In genomic region chr7:132994628-132995191, GRCm38 (mm10) we compare ENCODE assay signal across 23 mouse cellular contexts.
DNase-seq lines count a peak whose midpoint lies in the region; ATAC-seq and TF ChIP-seq lines count a peak whose summit lies in the region.
"Had no signal": no experiment of that assay in that cellular context is flagged by ENCODE, and none has a peak within 500 bp of the region (broad histone marks: within the 10 kb centered on the region; RNA-seq: fewer than 3 reads in every experiment).

No protein-coding gene starts in this region.

- no peak for DNase-seq in hindbrain, embryonic 10.5 days (ENCODE audit: low spot score)
- peak; percentile 28 for DNase-seq in midbrain, postnatal 0 days (ENCODE audit: low spot score)
- DNase-seq in lung, postnatal 4 days, result no peak
- DNase-seq: B cell, adult 2 months; cerebellum, adult 2 months; cerebellum, postnatal 36 days; heart, postnatal 10 days; kidney, adult 9 months; layer of hippocampus, adult 9-11 months; liver, embryonic 13.5 days; right cerebral cortex, postnatal 14 days; spleen, adult 18-20 months; thymus, adult 18-20 months had no signal

- no peak overlapping the region for H3K9ac ChIP-seq in hindbrain, embryonic 12.5 days
- no peak overlapping the region for H3K9ac ChIP-seq in neural tube, embryonic 13.5 days
- no peak overlapping the region for H3K9ac ChIP-seq in neural tube, embryonic 15.5 days (replicated peaks)
- H3K9ac ChIP-seq in hindbrain, embryonic 15.5 days, result no peak overlapping the region
- H3K9ac ChIP-seq in midbrain, postnatal 0 days (replicated peaks; ENCODE audit: low read length, poor library complexity, severe bottlenecking), result no peak overlapping the region
- H3K9ac ChIP-seq: forebrain, embryonic 15.5 days; limb, embryonic 12.5 days; liver, embryonic 13.5 days; lung, embryonic 15.5 days; midbrain, embryonic 12.5 days had no signal

- no peaks in the 10 kb centered on the region for H3K27me3 ChIP-seq in hindbrain, embryonic 12.5 days
- H3K27me3 ChIP-seq in hindbrain, embryonic 10.5 days (ENCODE audit: insufficient read depth, poor library complexity, severe bottlenecking), result no peaks in the 10 kb centered on the region
- H3K27me3 ChIP-seq in neural tube, embryonic 13.5 days, result no peaks in the 10 kb centered on the region
- H3K27me3 ChIP-seq in neural tube, embryonic 15.5 days (replicated peaks), result no peaks in the 10 kb centered on the region
- H3K27me3 ChIP-seq in hindbrain, embryonic 15.5 days, result no peaks in the 10 kb centered on the region
- H3K27me3 ChIP-seq in midbrain, postnatal 0 days (ENCODE audit: insufficient read depth, low read length), result no peaks in the 10 kb centered on the region
- H3K27me3 ChIP-seq: forebrain, embryonic 15.5 days; limb, embryonic 12.5 days; liver, embryonic 13.5 days; lung, embryonic 15.5 days; midbrain, embryonic 12.5 days had no signal

- 69% methylated on average over 6 of the region's 6 CpGs for WGBS in hindbrain, embryonic 12.5 days
- WGBS in hindbrain, embryonic 10.5 days, result 80% methylated on average over 6 of the region's 6 CpGs
- WGBS in neural tube, embryonic 13.5 days, result 48% methylated on average over 6 of the region's 6 CpGs
- 49% methylated on average over 6 of the region's 6 CpGs for WGBS in neural tube, embryonic 15.5 days
- 46% methylated on average over 6 of the region's 6 CpGs for WGBS in hindbrain, embryonic 15.5 days
- 44% methylated on average over 6 of the region's 6 CpGs for WGBS in midbrain, postnatal 0 days

- no peak overlapping the region for H3K4me3 ChIP-seq in hindbrain, embryonic 12.5 days
- H3K4me3 ChIP-seq in hindbrain, embryonic 10.5 days, result no peak overlapping the region
- H3K4me3 ChIP-seq in neural tube, embryonic 13.5 days, result no peak overlapping the region
- no peak overlapping the region for H3K4me3 ChIP-seq in neural tube, embryonic 15.5 days (replicated peaks)
- no peak overlapping the region for H3K4me3 ChIP-seq in hindbrain, embryonic 15.5 days
- H3K4me3 ChIP-seq in midbrain, postnatal 0 days (ENCODE audit: low read depth, low read length), result no peak overlapping the region
- H3K4me3 ChIP-seq: forebrain, embryonic 15.5 days; limb, embryonic 12.5 days; liver, embryonic 13.5 days; lung, embryonic 15.5 days; midbrain, embryonic 12.5 days had no signal

- no peak overlapping the region for H3K4me2 ChIP-seq in hindbrain, embryonic 12.5 days (replicated peaks)
- H3K4me2 ChIP-seq in neural tube, embryonic 13.5 days, result no peak overlapping the region
- H3K4me2 ChIP-seq in neural tube, embryonic 15.5 days, result no peak overlapping the region
- no peak overlapping the region for H3K4me2 ChIP-seq in hindbrain, embryonic 15.5 days
- no peak overlapping the region for H3K4me2 ChIP-seq in midbrain, postnatal 0 days (ENCODE audit: low read depth, low read length, poor library complexity, severe bottlenecking)
- H3K4me2 ChIP-seq: forebrain, embryonic 15.5 days; heart, embryonic 11.5 days; limb, embryonic 12.5 days; liver, embryonic 13.5 days; lung, embryonic 15.5 days; midbrain, embryonic 12.5 days had no signal

- H3K4me1 ChIP-seq in hindbrain, embryonic 12.5 days, result peaks cover 3% of the 10 kb centered on the region; the same call in 1 of the 2 replicates
- no peaks in the 10 kb centered on the region for H3K4me1 ChIP-seq in hindbrain, embryonic 10.5 days (replicated peaks)
- H3K4me1 ChIP-seq in neural tube, embryonic 13.5 days (replicated peaks), result peaks cover 13% of the 10 kb centered on the region
- peaks cover 13% of the 10 kb centered on the region for H3K4me1 ChIP-seq in neural tube, embryonic 15.5 days
- H3K4me1 ChIP-seq in hindbrain, embryonic 15.5 days (replicated peaks), result peaks cover 5% of the 10 kb centered on the region; the same call in 1 of the 2 replicates
- 0 out of 2 replicates have a peak, but pooled peaks cover 5% of the 10 kb centered on the region for H3K4me1 ChIP-seq in midbrain, postnatal 0 days (ENCODE audit: insufficient read depth, low read length)
- H3K4me1 ChIP-seq: forebrain, embryonic 15.5 days; limb, embryonic 12.5 days; liver, embryonic 13.5 days; lung, embryonic 15.5 days; midbrain, embryonic 12.5 days had no signal

- ATAC-seq in hindbrain, embryonic 12.5 days (ENCODE audit: low FRiP score), result peak; percentile 69
- no peak for ATAC-seq in neural tube, embryonic 13.5 days (ENCODE audit: low read depth)
- ATAC-seq in neural tube, embryonic 15.5 days (ENCODE audit: low FRiP score), result no peak
- 0 out of 2 replicates have a peak, but pooled peaks have one; percentile 29 for ATAC-seq in hindbrain, embryonic 15.5 days (ENCODE audit: low FRiP score, low read depth)
- no peak for ATAC-seq in midbrain, postnatal 0 days (ENCODE audit: low FRiP score)
- ATAC-seq: forebrain, embryonic 15.5 days had no signal

- peaks cover 82% of the 10 kb centered on the region for H3K36me3 ChIP-seq in hindbrain, embryonic 12.5 days
- H3K36me3 ChIP-seq in hindbrain, embryonic 10.5 days, result peaks cover 100% of the 10 kb centered on the region
- H3K36me3 ChIP-seq in neural tube, embryonic 13.5 days, result peaks cover 68% of the 10 kb centered on the region
- H3K36me3 ChIP-seq in neural tube, embryonic 15.5 days, result peaks cover 52% of the 10 kb centered on the region
- H3K36me3 ChIP-seq in hindbrain, embryonic 15.5 days, result peaks cover 27% of the 10 kb centered on the region
- peaks cover 25% of the 10 kb centered on the region for H3K36me3 ChIP-seq in midbrain, postnatal 0 days (ENCODE audit: insufficient read depth, low read length)

- no peak for TF ChIP-seq CTCF in midbrain, postnatal 0 days (IDR thresholded peaks at IDR 0.05)

- H3K27ac ChIP-seq in hindbrain, embryonic 12.5 days, result no peak overlapping the region
- H3K27ac ChIP-seq in hindbrain, embryonic 10.5 days, result no peak overlapping the region
- H3K27ac ChIP-seq in neural tube, embryonic 13.5 days (replicated peaks), result peak overlapping the region; percentile 52; the same call in 1 of the 2 replicates
- no peak overlapping the region for H3K27ac ChIP-seq in neural tube, embryonic 15.5 days (replicated peaks)
- 0 out of 2 replicates have a peak overlapping the region, but pooled peaks have one; percentile 9 for H3K27ac ChIP-seq in hindbrain, embryonic 15.5 days (replicated peaks)
- H3K27ac ChIP-seq in midbrain, postnatal 0 days (ENCODE audit: low read depth, low read length), result 0 out of 2 replicates have a peak overlapping the region, but pooled peaks have one; percentile 18
- H3K27ac ChIP-seq: forebrain, embryonic 15.5 days; limb, embryonic 12.5 days; liver, embryonic 13.5 days; lung, embryonic 15.5 days; macrophage; midbrain, embryonic 12.5 days had no signal

- no peaks in the 10 kb centered on the region for H3K9me3 ChIP-seq in hindbrain, embryonic 12.5 days (replicated peaks)
- no peaks in the 10 kb centered on the region for H3K9me3 ChIP-seq in hindbrain, embryonic 10.5 days
- no peaks in the 10 kb centered on the region for H3K9me3 ChIP-seq in neural tube, embryonic 13.5 days
- H3K9me3 ChIP-seq in neural tube, embryonic 15.5 days (replicated peaks), result no peaks in the 10 kb centered on the region
- H3K9me3 ChIP-seq in hindbrain, embryonic 15.5 days, result no peaks in the 10 kb centered on the region
- no peaks in the 10 kb centered on the region for H3K9me3 ChIP-seq in midbrain, postnatal 0 days (ENCODE audit: low read length)
- H3K9me3 ChIP-seq: forebrain, embryonic 15.5 days; limb, embryonic 12.5 days; liver, embryonic 13.5 days; lung, embryonic 15.5 days; midbrain, embryonic 12.5 days had no signal

Comparison
In these comparisons a context has a peak if more than half of its experiments do, and no peak if none do; other contexts are left out.
1. H3K27ac ChIP-seq: peak in neural tube, embryonic 13.5 days (single experiment), hindbrain, embryonic 15.5 days (single experiment) and midbrain, postnatal 0 days (single experiment); none in hindbrain, embryonic 12.5 days (single experiment), hindbrain, embryonic 10.5 days (single experiment) and neural tube, embryonic 15.5 days (single experiment).
2. ATAC-seq: peak in hindbrain, embryonic 12.5 days (single experiment) and hindbrain, embryonic 15.5 days (single experiment); none in neural tube, embryonic 13.5 days (single experiment), neural tube, embryonic 15.5 days (single experiment) and midbrain, postnatal 0 days (single experiment).